Mouse (Mus musculus) lung, embryonic 14.5 days (tissue): ENCODE data around the gene Gm17364. TPM values are rescaled to one million over a fixed set of nuclear protein-coding genes. Genes with fewer than 3 reads are reported as not detected.

ENCODE experiments used
- ATAC-seq: fragments of 200-750 bp; cut with Nextera tagmentation; 2 replicates; pipeline ENCODE4 v1.8.0; 2017; ENCODE audit warnings: mild to moderate bottlenecking, moderate TSS enrichment, moderate library complexity; ENCODE audit not compliant: insufficient read depth
- DNase-seq: peaks from one replicate; pipeline ENCODE4 v3.0.0-alpha.2; 2015
- H3K27ac ChIP-seq: fragments of 300-500 bp; sonication (generic); 2 replicates; pipeline ENCODE4 v1.5.1; 2014; ENCODE audit warnings: low read depth, mild to moderate bottlenecking, moderate library complexity
- H3K27me3 ChIP-seq: fragments of 300-500 bp; sonication (generic); 2 replicates; pipeline ENCODE4 v1.6.1; 2014; ENCODE audit warnings: low read length, control low read depth; ENCODE audit not compliant: insufficient read depth
- H3K36me3 ChIP-seq: fragments of 300-500 bp; sonication (generic); 2 replicates; pipeline ENCODE4 v1.6.1; 2014; ENCODE audit warnings: control low read depth; ENCODE audit not compliant: insufficient read depth
- H3K4me1 ChIP-seq: fragments of 300-500 bp; sonication (generic); 2 replicates; pipeline ENCODE4 v1.6.1; 2014; ENCODE audit warnings: antibody characterized with exemption, control low read depth; ENCODE audit not compliant: insufficient read depth
- H3K4me2 ChIP-seq: fragments of 300-500 bp; sonication (generic); 2 replicates; pipeline ENCODE4 v1.6.1; 2014; ENCODE audit warnings: mild to moderate bottlenecking
- H3K4me3 ChIP-seq: fragments of 300-500 bp; sonication (generic); 2 replicates; pipeline ENCODE4 v1.5.1; 2014; ENCODE audit warnings: low read depth, low read length
- H3K9ac ChIP-seq: fragments of 300-500 bp; sonication (generic); 2 replicates; pipeline ENCODE4 v1.6.1; 2014
- H3K9me3 ChIP-seq: fragments of 300-500 bp; sonication (generic); 2 replicates; pipeline ENCODE4 v1.6.1; 2016; ENCODE audit warnings: low read depth, low read length, control low read depth
- CTCF ChIP-seq: IDR thresholded peaks from 2 replicates; pipeline ENCODE4 v1.5.1; 2016; ENCODE audit warnings: antibody characterized with exemption, low read depth
- WGBS: fragments of 180-500 bp; shearing (Covaris S2); extraction: QIAGEN DNeasy Blood & Tissue Kit; methylation state at CpG from one replicate; pipeline ENCODE4 v1.1.7; 2014; 5-methylcytosine and 5-hydroxymethylcytosine counted together
- polyA plus RNA-seq: library from polyadenylated mRNA; unstranded; fragments of >200 nt; fragmentation: Nextera tagmentation; extraction: Ambion mirVana; gene quantifications from 2 replicates; pipeline ENCODE4 v1.2.1, GENCODE M21; 2014

Gm17364 gene
- polyA plus RNA-seq, 1 experiment from 2014 or later = not detected

DNA sequence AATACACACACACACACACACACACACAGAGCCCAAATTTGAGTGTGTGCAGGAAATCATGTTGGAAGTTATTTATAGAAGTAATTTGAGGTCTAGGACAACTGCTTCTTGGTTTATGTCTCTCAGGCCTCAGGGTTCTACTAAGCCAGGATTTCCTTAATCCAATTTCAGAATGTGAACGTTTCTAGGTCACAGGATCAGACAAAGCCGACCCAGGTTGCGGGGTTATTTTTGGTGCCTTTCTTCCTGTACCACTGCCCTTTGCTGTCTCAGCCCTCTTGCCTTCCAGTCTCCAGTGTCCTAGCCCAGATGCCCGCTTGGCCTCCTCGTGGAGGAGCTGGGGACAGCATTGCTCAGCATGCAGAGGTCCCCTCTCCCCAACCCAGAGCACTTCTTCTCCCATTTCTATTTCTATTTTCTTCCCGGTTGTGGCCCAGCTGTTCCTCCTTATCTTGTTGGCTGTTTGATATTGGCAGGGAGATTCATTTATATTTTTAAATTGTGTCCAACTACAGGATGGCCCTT lies 29.4 kb downstream of the Gm17364 start:
- ATAC-seq = no peak
- 0 out of 2 replicates have a peak, but pooled peaks have one; percentile 10 for TF ChIP-seq CTCF
- H3K4me2 ChIP-seq = no peak overlapping the region
- 46% methylated on average over 6 of the region's 6 CpGs for WGBS
- no peak overlapping the region for H3K4me3 ChIP-seq
- no peaks in the 10 kb centered on the region for H3K4me1 ChIP-seq
- H3K9me3 ChIP-seq = no peaks in the 10 kb centered on the region
- H3K27me3 ChIP-seq = no peaks in the 10 kb centered on the region
- no peak overlapping the region for H3K9ac ChIP-seq
- H3K36me3 ChIP-seq = no peaks in the 10 kb centered on the region
- H3K27ac ChIP-seq = no peak overlapping the region
- DNase-seq = no peak

DNA sequence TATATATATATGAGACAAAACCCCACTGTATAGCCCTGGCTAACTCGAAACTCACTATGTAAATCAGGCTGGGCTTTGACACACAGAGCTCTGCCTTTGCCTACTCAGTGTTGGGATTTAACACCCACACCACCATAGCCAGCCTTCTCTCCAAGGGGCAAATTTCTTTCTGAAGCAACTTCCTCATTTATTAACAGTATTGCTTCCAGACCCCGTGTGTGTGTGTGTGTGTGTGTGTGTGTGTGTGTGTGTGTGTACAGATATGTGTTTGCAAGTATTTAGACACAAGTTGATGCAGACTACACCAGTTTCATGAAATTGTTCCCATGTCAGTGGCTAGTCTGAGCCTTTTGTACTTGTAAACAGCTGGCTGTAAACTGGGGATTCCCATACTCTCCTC lies 32.2 kb downstream of the Gm17364 start:
- no peak overlapping the region for H3K4me2 ChIP-seq
- H3K27me3 ChIP-seq = no peaks in the 10 kb centered on the region
- TF ChIP-seq CTCF = no peak
- ATAC-seq = no peak
- H3K9ac ChIP-seq = no peak overlapping the region
- 58% methylated on average over 2 of the region's 2 CpGs for WGBS
- H3K27ac ChIP-seq = no peak overlapping the region
- no peaks in the 10 kb centered on the region for H3K4me1 ChIP-seq
- no peaks in the 10 kb centered on the region for H3K9me3 ChIP-seq
- DNase-seq = no peak
- H3K4me3 ChIP-seq = no peak overlapping the region
- H3K36me3 ChIP-seq = no peaks in the 10 kb centered on the region

- DNase-seq = peak; percentile 84
- H3K9me3 ChIP-seq = no peaks in the 10 kb centered on the region
- 3% methylated on average over 5 of the region's 5 CpGs for WGBS
Observed at GRCm38 (mm10) chr13:41238805-41239130, 35.0 kb downstream of the Gm17364 start.

DNA sequence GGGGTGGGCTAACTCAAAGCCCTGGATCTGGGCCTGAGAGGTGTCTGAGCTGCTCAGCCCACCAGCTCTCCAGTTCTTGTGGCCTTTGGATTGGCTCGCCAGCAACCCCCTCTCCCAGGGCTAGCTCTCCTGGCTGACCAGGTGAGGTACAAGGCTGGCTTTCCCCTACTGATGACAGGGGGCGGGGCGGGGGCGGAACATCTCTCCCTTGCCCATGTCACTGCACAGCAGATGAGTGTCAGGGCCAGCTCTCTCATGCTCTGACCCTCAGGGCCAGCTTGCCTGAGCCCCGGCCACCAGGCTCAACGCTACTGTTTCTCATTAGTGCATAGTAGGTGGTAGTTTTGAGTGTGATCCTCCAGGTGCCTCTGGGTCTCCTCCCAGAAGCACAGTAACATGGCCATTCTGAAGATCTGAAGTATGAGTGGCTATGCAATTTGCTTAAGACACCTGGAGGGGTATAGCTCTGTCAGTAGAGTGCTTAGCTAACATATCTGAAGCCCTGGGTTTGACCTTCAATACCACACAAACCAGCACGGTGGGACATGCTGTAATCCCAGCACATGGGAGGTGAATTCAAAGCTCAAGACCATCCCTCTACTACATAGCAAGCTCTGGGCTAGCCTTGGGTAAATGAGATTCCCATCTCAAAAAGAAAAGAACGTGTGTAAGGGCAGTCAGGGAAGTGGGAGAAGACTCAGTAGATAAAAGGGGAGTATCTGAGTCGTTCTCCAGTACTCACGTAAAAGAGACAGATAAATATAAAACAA lies 35.6 kb downstream of the Gm17364 start:
- Histone ChIP-seq H3K36me3 (no peaks in the 10 kb centered on the region), H3K9ac (no peak overlapping the region), H3K9me3 (no peaks in the 10 kb centered on the region), H3K27me3 (no peaks in the 10 kb centered on the region), H3K27ac (no peak overlapping the region), H3K4me3 (no peak overlapping the region), H3K4me1 (no peaks in the 10 kb centered on the region), H3K4me2 (no peak overlapping the region)
- no peak for TF ChIP-seq CTCF
- WGBS = 70% methylated on average over 10 of the region's 10 CpGs
- DNase-seq (no peak), ATAC-seq (no peak; the same call in 1 of the 2 replicates)

More at GRCm38 (mm10) chr13:41238805-41239130, 35.0 kb downstream of the Gm17364 start:
- Histone ChIP-seq H3K27ac (no peak overlapping the region), H3K27me3 (no peaks in the 10 kb centered on the region), H3K36me3 (no peaks in the 10 kb centered on the region), H3K4me2 (no peak overlapping the region), H3K4me3 (no peak overlapping the region), H3K9ac (no peak overlapping the region), H3K4me1 (no peaks in the 10 kb centered on the region)
- TF ChIP-seq CTCF = peak; percentile 83
- no peak for ATAC-seq

GRCm38 (mm10) chr13:41235845-41236741 lies 37.7 kb downstream of the Gm17364 start:
- Histone ChIP-seq H3K9ac (no peak overlapping the region), H3K4me3 (no peak overlapping the region), H3K4me1 (no peaks in the 10 kb centered on the region), H3K36me3 (no peaks in the 10 kb centered on the region), H3K27me3 (no peaks in the 10 kb centered on the region), H3K27ac (no peak overlapping the region), H3K4me2 (no peak overlapping the region), H3K9me3 (no peaks in the 10 kb centered on the region)
- DNase-seq (no peak), ATAC-seq (no peak)
- TF ChIP-seq CTCF = no peak
- 48% methylated on average over 13 of the region's 13 CpGs for WGBS

GRCm38 (mm10) chr13:41235181-41235580 lies 38.6 kb downstream of the Gm17364 start:
- no peak for ATAC-seq
- no peak for TF ChIP-seq CTCF
- no peaks in the 10 kb centered on the region for H3K36me3 ChIP-seq
- no peak for DNase-seq
- no peak overlapping the region for H3K27ac ChIP-seq
- H3K4me1 ChIP-seq = no peaks in the 10 kb centered on the region
- H3K27me3 ChIP-seq = no peaks in the 10 kb centered on the region
- no peaks in the 10 kb centered on the region for H3K9me3 ChIP-seq
- H3K4me2 ChIP-seq = no peak overlapping the region
- no peak overlapping the region for H3K9ac ChIP-seq
- H3K4me3 ChIP-seq = no peak overlapping the region
- 83% methylated on average over 6 of the region's 6 CpGs for WGBS

GRCm38 (mm10) chr13:41233241-41233640 lies 40.5 kb downstream of the Gm17364 start:
- Histone ChIP-seq H3K4me2 (no peak overlapping the region), H3K4me1 (no peaks in the 10 kb centered on the region), H3K4me3 (no peak overlapping the region), H3K9me3 (no peaks in the 10 kb centered on the region), H3K9ac (no peak overlapping the region), H3K27me3 (no peaks in the 10 kb centered on the region), H3K36me3 (no peaks in the 10 kb centered on the region), H3K27ac (no peak overlapping the region)
- no peak for TF ChIP-seq CTCF
- ATAC-seq = no peak
- no peak for DNase-seq
- 82% methylated on average over 7 of the region's 7 CpGs for WGBS
